26 mouse cellular contexts compared by ENCODE assay signal in the genomic region with DNA sequence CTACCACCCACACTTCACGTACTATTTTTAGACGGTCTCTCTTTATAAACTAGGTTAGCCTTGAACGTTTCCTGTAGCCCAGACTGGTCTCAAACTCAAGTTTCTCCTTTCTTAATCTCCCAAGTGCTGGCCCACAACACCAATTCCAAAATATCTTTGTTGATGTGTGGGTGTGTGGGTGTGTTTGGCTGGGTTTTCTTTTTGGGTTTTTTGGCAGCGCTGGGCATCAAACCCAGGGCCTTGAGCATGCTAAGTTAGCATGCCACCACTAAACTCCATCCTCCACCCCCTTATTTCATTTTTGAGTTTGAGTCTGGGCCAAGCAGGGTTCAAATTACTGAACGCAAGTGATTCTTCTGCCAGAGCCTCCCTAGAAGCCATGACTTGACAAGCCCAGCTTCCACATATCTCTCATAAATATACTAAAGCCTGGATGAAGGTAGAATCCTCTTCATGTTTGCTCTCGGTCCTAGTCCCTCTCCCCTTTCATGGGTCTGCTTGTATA. TPM values are rescaled to one million over a fixed set of nuclear protein-coding genes. Genes with fewer than 3 reads are reported as not detected.
A peak's percentile ranks its signal among the peaks of the same experiment; 100 is the strongest.
DNase-seq lines count a peak whose midpoint lies in the region; TF ChIP-seq lines count a peak whose summit lies in the region.
"Had no signal": no experiment of that assay in that cellular context is flagged by ENCODE, and none has a peak within 500 bp of the region (broad histone marks: within the 10 kb centered on the region; RNA-seq: fewer than 3 reads in every experiment).

No protein-coding gene starts in this region.

- intact Hi-C loops in left cerebral cortex, postnatal 14 days (cut with DNase I) = no loop called here

- peak overlapping the region; percentile 81 for H3K27ac ChIP-seq in embryonic fibroblast, embryonic 13.5 days (ENCODE audit: insufficient read depth, low read length)
- no peak overlapping the region for H3K27ac ChIP-seq in cerebellum, adult 2 months (ENCODE audit: insufficient read depth, low read length)
- H3K27ac ChIP-seq: embryonic facial prominence, embryonic 12.5 days; hindbrain, embryonic 12.5 days; hindbrain, postnatal 0 days; kidney, postnatal 0 days; limb, embryonic 10.5 days; limb, embryonic 15.5 days; liver, embryonic 13.5 days; midbrain, embryonic 12.5 days; stomach, embryonic 15.5 days had no signal

- no peaks in the 10 kb centered on the region for H3K27me3 ChIP-seq in cerebellum, adult 2 months (ENCODE audit: control insufficient read depth, insufficient read depth, low read length)
- H3K27me3 ChIP-seq: embryonic facial prominence, embryonic 12.5 days; hindbrain, embryonic 12.5 days; limb, embryonic 15.5 days; liver, embryonic 13.5 days; midbrain, embryonic 12.5 days; stomach, embryonic 15.5 days had no signal

- no peak for TF ChIP-seq POLR2A in embryonic fibroblast, embryonic 13.5 days (IDR thresholded peaks at IDR 0.05; ENCODE audit: low read depth, low read length)
- no peak for TF ChIP-seq POLR2A in cerebellum, adult 2 months (IDR thresholded peaks at IDR 0.05; ENCODE audit: borderline replicate concordance, insufficient read depth, low read length)

- WGBS in cerebellum, adult 2 months = 61% methylated on average over 6 of the region's 6 CpGs

- DNase-seq in left cerebral cortex, adult 18-20 months (ENCODE audit: low spot score in 2 of 2) = peak; percentile 18 to 22
- DNase-seq in left cerebral cortex, postnatal 14 days (ENCODE audit: low spot score in 2 of 2) = no peak
- DNase-seq in 3T3-L1 (ENCODE audit: low read depth, low spot score) = peak; percentile 53
- peak; percentile 32 for DNase-seq in 416B (ENCODE audit: low read depth)
- no peak for DNase-seq in cerebellum, adult 2 months
- DNase-seq in adrenal gland, postnatal 25 days = no peak
- DNase-seq: adrenal gland, postnatal 36 days; cerebellum, adult 11 months; cerebellum, adult 9-11 months; embryo, embryonic 11 days; kidney, adult 8-10 months; liver, embryonic 13.5 days; lung, adult 18-20 months; lung, postnatal 14 days; right cerebral cortex, postnatal 25 days; thymus, postnatal 25 days had no signal

- H3K4me3 ChIP-seq in embryonic fibroblast, embryonic 13.5 days (ENCODE audit: insufficient read depth, low read length) = no peak overlapping the region
- no peak overlapping the region for H3K4me3 ChIP-seq in cerebellum, adult 2 months (replicated peaks; ENCODE audit: insufficient read depth, low read depth, low read length)
- H3K4me3 ChIP-seq: embryonic facial prominence, embryonic 12.5 days; hindbrain, embryonic 12.5 days; limb, embryonic 10.5 days; limb, embryonic 15.5 days; liver, embryonic 13.5 days; midbrain, embryonic 12.5 days; stomach, embryonic 15.5 days had no signal

- no peak for TF ChIP-seq CTCF in embryonic fibroblast, embryonic 13.5 days (IDR thresholded peaks at IDR 0.05; ENCODE audit: borderline replicate concordance, insufficient read depth, low read length)
- TF ChIP-seq CTCF in cerebellum, adult 2 months (IDR thresholded peaks at IDR 0.05; ENCODE audit: borderline replicate concordance, insufficient read depth, low read depth, low read length) = no peak

- peaks cover 3% of the 10 kb centered on the region for H3K4me1 ChIP-seq in embryonic fibroblast, embryonic 13.5 days (ENCODE audit: control insufficient read depth, insufficient read depth, low read length)
- H3K4me1 ChIP-seq in cerebellum, adult 2 months (ENCODE audit: control insufficient read depth, insufficient read depth, low read length) = no peaks in the 10 kb centered on the region
- H3K4me1 ChIP-seq: embryonic facial prominence, embryonic 12.5 days; hindbrain, embryonic 12.5 days; limb, embryonic 10.5 days; limb, embryonic 15.5 days; liver, embryonic 13.5 days; midbrain, embryonic 12.5 days; stomach, embryonic 15.5 days had no signal

RNA-seq across cellular contexts. Expression of gene Slc25a43, which starts 5.9 kb away (rescaled TPM):
- under 1 TPM; 0.42 to 0.70 TPM for total RNA-seq in left cerebral cortex, adult 18-20 months (2021)
- under 1 TPM in 1 of 2 experiments, not detected in 1; 0.30 TPM for total RNA-seq in left cerebral cortex, postnatal 14 days (2021)
- 2.6 and 6.8 TPM in 2 replicates for polyA plus RNA-seq in embryonic fibroblast, embryonic 13.5 days (2011; ENCODE audit: insufficient read length, low read depth, missing spikeins)
- 0.40 and 0.54 TPM in 2 replicates for polyA plus RNA-seq in cerebellum, adult 2 months (2012; rRNA removed)
- 1.7 and 2.0 TPM in 2 replicates for total RNA-seq in adrenal gland, postnatal 25 days (2021)
- total RNA-seq: heart, postnatal 25 days had no signal

RNA-seq across cellular contexts. Expression of gene Slc25a5, which starts 46.1 kb away (rescaled TPM):
- total RNA-seq in left cerebral cortex, adult 18-20 months (2021) = 100 to 1,000 TPM; 315 to 349 TPM
- 100 to 1,000 TPM; 363 to 370 TPM for total RNA-seq in left cerebral cortex, postnatal 14 days (2021)
- 488 and 502 TPM in 2 replicates for polyA plus RNA-seq in embryonic fibroblast, embryonic 13.5 days (2011; ENCODE audit: insufficient read length, low read depth, missing spikeins)
- polyA plus RNA-seq in cerebellum, adult 2 months (2012; rRNA removed) = 684 and 752 TPM in 2 replicates
- total RNA-seq in adrenal gland, postnatal 25 days (2021) = 414 and 427 TPM in 2 replicates

Comparison
In these comparisons a context has a peak if more than half of its experiments do, and no peak if none do; other contexts are left out.
1. DNase-seq: peak in left cerebral cortex, adult 18-20 months (2 of 2), 3T3-L1 (single experiment) and 416B (single experiment); none in left cerebral cortex, postnatal 14 days (0 of 2), cerebellum, adult 2 months (0 of 2) and adrenal gland, postnatal 25 days (single experiment).